Mouse (Mus musculus): ENCODE measurements around the gene Dennd5b.
"Not testable (repeated sequence)": the region's sequence is repeated elsewhere in the genome, so short reads cannot be mapped to it uniquely, and the experiment has no call there.

The Dennd5b gene

DNA sequence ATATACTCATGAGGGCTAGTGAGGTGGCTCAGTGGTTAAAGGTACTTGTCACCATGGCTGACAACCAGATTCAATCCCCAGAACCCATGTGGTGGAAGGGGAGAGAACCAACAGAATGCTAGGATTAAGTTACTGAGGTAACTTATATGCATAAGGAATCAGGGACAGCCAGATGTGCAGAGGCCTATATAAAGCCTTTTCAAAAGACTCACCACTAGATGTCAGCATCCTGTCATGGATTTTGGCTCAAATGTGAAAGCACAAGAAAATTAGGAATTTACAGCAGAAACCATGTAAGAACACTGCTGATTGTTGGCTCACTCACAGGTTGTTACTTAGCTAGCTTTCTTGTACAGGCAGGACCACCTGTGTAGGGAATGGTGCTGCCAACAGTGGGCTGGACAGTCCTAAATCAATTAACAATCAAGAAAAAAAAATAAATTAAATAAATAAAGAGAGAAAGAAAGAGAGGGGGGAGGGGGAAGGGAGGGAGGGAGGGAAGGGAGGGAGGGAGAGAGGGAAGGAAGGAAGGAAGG lies 90.6 kb downstream of the Dennd5b start:
- peak; percentile 24 for DNase-seq (ENCODE audit: low read depth, low spot score)

- DNase-seq (ENCODE audit: low read depth, low spot score): no peak
Observed at GRCm38 (mm10) chr6:149005009-149005408, 96.5 kb downstream of the Dennd5b start.

- no peak for DNase-seq (ENCODE audit: low read depth, low spot score)
Observed at GRCm38 (mm10) chr6:148994327-148994999, 107.0 kb downstream of the Dennd5b start.

- DNase-seq (ENCODE audit: low read depth, low spot score): peak; percentile 11
Observed at GRCm38 (mm10) chr6:148993117-148994077, 108.1 kb downstream of the Dennd5b start.

DNA sequence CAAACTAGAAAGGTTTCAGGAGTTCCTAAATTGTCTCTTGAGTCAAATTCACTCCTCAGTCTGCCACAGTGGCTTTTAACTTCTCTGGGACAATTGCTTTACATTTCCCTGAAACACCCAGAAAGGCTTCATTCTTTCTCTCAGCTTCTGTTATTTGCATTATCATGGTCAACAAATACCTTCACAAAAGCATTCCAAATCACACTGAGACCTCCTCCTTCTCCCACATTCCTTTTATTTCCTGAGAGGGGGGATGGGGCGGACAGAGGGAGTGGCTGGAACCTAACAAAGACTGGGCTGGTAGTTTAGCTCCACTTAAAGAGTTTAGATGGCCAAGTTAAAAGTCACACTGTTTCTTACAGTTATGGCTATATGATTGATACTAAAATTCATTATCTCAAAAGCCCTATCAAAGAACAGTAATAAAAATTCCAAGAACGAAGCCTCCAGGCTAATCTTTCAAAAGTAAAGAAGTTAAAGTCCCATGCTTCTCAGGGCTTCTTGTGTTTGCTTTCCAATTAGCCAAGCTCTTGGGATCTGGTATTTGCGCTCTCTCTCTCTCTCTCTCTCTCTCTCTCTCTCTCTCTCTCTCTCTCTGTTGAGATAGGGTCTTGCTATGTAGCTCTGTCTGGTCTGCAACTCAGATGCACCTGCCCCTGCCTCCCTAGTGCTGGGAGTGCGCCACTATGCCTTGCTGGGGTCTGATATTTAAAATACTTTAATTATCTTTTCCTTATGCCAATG lies 108.9 kb downstream of the Dennd5b start:
- DNase-seq (ENCODE audit: low read depth, low spot score): no peak

DNA sequence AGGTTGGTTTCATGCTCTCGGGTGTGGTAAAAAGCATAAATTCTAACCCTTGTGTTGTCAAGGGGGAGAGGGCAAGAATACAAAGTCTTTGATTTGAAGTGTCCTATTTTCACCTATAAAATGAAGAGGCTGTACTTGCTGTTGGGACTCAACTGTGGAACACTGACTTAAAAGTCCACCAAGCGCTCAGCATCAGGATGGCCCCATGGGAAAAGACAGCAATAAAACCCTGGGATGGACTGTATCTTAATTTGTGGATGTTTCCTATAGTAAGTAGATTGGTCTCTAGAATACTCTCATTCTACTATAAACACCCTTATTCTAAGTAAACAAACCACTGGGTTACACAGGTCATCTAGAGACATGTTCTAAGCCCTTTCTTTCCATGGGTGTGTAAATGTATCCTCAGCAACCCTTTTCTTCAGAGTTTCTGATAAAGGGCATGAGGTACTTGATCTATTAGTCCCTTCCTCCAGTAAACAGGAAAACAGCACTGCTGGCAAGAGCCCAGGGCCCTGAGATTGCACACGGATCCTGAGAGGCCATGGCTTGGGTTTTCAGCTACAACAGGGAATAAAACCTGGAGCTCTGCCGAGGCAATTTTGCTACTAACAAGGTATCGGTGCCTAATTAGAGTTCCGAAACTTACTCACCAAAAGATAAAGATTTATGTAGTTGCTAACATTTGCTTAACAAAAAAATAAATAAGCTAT lies 109.7 kb downstream of the Dennd5b start:
- DNase-seq (ENCODE audit: low read depth, low spot score): no peak

GRCm38 (mm10) chr6:148989792-148990491 lies 111.5 kb downstream of the Dennd5b start:
- DNase-seq (ENCODE audit: low read depth, low spot score): not testable (repeated sequence)

DNA sequence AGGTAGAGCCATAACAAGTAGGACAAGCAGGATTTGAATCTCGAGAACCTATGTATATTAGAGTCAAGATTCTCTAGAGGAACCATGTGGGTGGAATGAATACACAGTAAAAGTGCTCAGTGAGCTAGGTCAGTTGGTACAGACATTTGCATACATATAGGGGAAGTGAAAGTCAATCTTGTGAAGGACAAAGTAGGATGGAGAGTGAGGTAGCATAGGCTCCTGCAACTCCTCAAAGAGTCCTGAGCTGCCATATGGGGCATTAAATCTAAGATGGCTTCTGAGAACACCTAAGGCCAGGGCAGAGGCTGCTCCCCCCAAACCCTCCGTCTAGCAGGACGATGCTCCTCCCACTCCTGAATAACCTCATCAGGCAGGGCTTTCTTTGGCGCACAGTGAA lies 115.5 kb downstream of the Dennd5b start:
- no peak for DNase-seq (ENCODE audit: low read depth, low spot score)

- no peak for DNase-seq (ENCODE audit: low read depth, low spot score)
Observed at GRCm38 (mm10) chr6:148980495-148980894, 121.0 kb downstream of the Dennd5b start.

DNA sequence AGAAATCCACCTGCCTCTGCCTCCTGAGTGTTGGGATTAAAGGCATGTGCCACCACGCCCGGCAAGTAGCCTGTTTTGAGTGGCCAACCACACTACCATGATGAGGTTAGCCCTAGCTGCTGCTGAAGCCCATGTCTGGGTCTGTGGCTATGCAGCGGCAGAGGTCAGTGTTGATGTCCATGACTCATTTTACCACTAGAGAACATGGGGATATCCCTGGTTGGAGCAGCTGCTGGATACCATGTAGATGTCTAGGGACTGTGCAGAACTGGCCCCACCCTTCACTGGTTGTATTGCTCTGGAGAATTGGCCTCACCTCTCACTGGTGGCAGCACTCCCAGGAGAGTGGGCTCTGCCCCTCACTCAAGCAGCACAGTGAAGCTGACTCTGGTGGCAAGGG lies 126.4 kb downstream of the Dennd5b start:
- no peak for DNase-seq (ENCODE audit: low read depth, low spot score)

DNA sequence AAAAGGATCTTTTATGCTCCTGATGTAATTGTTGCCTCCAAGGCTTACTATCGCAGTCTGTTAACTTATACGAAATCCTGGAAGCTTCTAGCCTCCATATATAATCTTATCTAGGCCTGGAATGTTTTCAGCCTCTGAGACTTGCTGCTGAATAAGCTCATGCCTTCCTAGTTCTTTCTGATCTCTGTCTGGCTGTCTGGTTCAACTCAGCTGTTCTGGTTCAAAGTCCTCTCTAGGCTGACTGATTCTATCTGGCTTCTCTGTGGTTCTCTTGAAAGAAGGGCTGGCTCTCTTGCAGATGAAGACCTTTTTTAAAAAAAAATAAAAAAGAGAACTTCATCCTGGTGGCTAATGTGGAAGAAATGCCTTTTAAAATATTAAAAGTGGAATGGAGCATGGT lies 128.6 kb downstream of the Dennd5b start:
- no peak for DNase-seq (ENCODE audit: low read depth, low spot score)

- no peak for DNase-seq (ENCODE audit: low read depth, low spot score)
Observed at GRCm38 (mm10) chr6:148972059-148972848, 129.2 kb downstream of the Dennd5b start.

DNA sequence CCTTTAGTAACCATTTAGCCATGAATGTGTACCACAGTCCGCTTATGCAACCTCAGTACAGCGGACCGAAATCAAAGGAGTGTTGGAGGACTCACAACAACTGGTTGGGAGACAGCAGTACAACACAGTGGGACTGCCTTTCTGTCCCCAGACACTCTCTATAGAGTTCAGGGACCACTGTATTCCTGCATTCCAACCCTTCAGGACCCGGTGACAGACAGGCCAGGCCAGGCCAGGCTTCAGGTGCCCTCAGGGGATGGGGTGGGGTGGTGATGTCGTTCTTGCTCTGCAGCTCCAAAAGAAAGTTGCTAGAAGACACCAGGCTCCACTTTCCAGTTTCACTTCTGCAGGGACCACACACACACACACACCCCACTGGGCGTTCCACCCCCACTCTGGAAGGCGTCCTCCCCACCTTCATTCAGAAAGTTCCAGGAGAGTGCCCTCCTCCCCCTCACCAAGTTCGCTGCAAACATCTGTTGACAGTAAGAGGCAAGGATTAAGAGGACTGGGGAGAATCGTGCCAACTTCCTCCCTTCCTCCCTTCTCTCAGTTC lies 130.0 kb downstream of the Dennd5b start:
- DNase-seq (ENCODE audit: low read depth, low spot score): no peak

DNA sequence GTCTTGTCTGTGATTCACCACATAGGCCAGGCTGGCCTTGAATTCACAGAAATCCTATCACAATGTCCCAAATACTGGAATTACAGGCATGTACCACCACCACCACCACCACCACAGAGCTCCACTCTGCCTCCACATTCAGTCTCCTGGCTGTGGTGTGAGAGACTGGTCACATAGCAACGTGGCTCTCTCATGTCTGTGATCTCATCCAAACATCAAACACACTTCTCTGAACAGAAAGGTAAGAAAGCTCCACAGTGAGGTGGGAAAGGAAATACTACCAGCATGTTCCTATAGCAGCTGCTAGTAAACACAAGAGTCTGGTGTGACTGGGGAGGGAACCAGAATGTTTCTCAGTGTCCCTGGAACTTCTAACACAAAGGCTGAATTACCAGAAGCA lies 140.2 kb downstream of the Dennd5b start:
- DNase-seq (ENCODE audit: low read depth, low spot score): no peak

GRCm38 (mm10) chr6:148959540-148960238 lies 141.8 kb downstream of the Dennd5b start:
- no peak for DNase-seq (ENCODE audit: low read depth, low spot score)

GRCm38 (mm10) chr6:148958712-148959111 lies 142.8 kb downstream of the Dennd5b start:
- no peak for DNase-seq (ENCODE audit: low read depth, low spot score)

DNA sequence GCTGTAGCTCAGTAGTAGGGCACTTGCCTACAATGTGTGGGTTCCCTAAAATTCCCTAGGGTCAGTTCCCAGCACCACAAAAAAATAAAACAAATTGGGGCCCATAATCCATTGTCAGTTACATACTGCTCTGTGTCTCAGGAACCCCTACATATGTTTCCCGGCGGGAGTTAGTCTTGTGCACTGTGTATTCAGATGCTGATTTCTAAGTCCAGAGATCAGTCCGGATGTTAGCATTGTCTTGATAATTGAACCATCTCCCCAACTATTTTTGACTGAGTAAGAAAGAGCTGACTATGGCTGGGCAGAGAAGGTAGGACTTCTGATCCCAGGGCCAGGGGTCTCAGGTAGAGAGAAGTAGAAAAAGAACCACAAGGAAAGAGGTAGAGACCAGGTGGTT lies 144.4 kb downstream of the Dennd5b start:
- no peak for DNase-seq (ENCODE audit: low read depth, low spot score)

DNA sequence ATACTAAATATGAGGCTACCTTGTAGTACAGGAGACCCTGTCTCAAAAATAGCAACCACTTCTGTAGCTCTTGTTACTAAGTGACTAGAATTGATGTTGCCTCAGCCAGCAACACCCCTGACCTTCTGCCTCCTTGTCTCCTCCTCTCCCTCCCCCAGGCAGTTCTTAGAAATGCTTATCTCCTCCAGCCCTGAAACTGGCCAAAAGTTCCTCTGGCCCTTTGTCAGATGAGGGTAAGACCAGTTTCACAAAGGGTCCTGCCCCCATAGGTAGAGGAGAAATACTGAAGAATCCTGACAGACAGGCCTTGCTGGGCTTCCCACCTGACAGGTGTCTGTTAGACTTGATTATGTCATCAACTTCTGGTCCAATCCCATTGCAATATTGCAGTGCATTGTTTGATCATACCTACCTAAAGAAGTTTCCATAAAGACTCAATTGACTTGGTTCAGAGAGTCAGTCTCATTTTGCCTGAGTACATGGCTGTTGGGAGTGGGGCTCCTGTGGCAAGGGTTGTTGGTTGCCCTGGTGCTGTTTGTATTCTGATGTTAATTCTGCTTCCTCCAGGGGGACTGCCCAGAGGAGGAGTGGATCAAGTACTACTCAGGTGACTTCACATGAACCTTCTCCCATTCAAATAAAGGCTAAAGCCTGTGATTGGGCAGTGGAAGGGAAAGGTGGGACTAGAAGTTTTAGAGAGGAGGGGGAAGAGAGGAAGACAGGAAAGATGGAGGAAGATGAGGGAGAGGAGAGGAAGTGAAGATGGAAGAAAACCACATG lies 145.6 kb downstream of the Dennd5b start:
- no peak for DNase-seq (ENCODE audit: low read depth, low spot score)
